Mouse (Mus musculus) forebrain, embryonic 12.5 days (tissue): ENCODE measurements at regions not wholly inside any gene's neighbourhood (a gene's known extent, or its start where the extent isn't known, plus 50 kb on each side); places are given as distances from the start of the nearest gene placed in this dataset.

Experiments used
- ATAC-seq: fragments of 200-750 bp; cut with Nextera tagmentation; 2 replicates; pipeline ENCODE4 v1.8.0; 2017; ENCODE audit warnings: moderate TSS enrichment; ENCODE audit not compliant: low FRiP score
- H3K27ac ChIP-seq: fragments of 300-500 bp; sonication (generic); 2 replicates; pipeline ENCODE4 v1.5.1; 2016; ENCODE audit warnings: mild to moderate bottlenecking
- H3K27me3 ChIP-seq: fragments of 300-500 bp; sonication (generic); 2 replicates; pipeline ENCODE4 v1.6.1; 2016; ENCODE audit warnings: mild to moderate bottlenecking
- H3K36me3 ChIP-seq: fragments of 300-500 bp; sonication (generic); replicated peaks from 2 replicates; pipeline ENCODE4 v1.6.1; 2016; ENCODE audit warnings: mild to moderate bottlenecking
- H3K4me1 ChIP-seq: fragments of 300-500 bp; sonication (generic); 2 replicates; pipeline ENCODE4 v1.6.1; 2016
- H3K4me2 ChIP-seq: fragments of 300-500 bp; sonication (generic); 2 replicates; pipeline ENCODE4 v1.6.1; 2016; ENCODE audit warnings: mild to moderate bottlenecking, moderate library complexity
- H3K4me3 ChIP-seq: fragments of 300-500 bp; sonication (generic); replicated peaks from 2 replicates; pipeline ENCODE4 v1.5.1; 2016; ENCODE audit warnings: mild to moderate bottlenecking
- H3K9ac ChIP-seq: fragments of 300-500 bp; sonication (generic); 2 replicates; pipeline ENCODE4 v1.6.1; 2016; ENCODE audit warnings: mild to moderate bottlenecking
- H3K9me3 ChIP-seq: fragments of 300-500 bp; sonication (generic); 2 replicates; pipeline ENCODE4 v1.6.1; 2016
- WGBS: fragments of 180-500 bp; shearing (Covaris S2); methylation state at CpG from one replicate; pipeline ENCODE4 v1.1.7; 2016; 5-methylcytosine and 5-hydroxymethylcytosine counted together

DNA sequence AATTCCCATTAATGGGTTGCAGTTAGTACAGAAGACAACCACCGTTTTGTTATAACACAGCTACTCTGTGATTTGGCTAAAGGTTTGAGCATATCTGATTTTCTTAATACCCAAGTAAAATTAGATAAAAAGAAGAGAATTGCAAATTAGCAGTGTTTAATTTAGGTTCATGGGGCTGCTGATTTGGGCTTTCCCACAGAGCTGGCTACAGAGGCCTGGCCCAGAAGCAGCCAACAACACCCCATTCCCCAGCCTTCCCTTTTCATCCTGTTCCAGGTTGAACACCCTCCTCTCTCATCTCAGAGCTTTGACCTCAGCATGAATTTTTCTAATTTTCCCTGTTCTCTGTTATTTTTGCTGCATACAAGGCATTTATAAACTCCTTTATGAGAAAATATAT, 260.3 kb upstream of the Negr1 start:
- Histone ChIP-seq H3K27me3 (no peaks in the 10 kb centered on the region), H3K4me2 (no peak overlapping the region), H3K27ac (no peak overlapping the region), H3K9me3 (no peaks in the 10 kb centered on the region), H3K9ac (no peak overlapping the region), H3K36me3 (no peaks in the 10 kb centered on the region), H3K4me1 (peaks cover 18% of the 10 kb centered on the region), H3K4me3 (no peak overlapping the region)
- no peak for ATAC-seq
- WGBS = 78% methylated on average over 1 of the region's 1 CpGs

DNA sequence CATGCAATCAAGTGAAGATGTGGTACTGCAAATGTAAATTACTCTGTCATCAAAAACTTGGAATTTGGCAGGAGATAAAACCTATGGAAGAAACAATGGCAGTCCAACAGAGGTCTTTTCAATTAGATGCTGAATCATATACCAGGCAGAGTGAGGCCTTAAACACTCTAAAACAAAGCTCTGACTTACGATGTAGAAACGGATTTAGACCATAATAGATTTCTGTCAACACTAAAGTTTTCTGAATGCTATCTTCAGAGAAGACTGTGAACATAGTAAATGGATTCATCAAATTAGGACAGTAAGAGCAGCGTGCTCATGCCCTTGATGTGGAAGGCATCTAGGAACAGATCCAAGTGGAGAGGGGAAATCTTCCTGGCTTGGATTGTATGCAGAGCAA, 259.8 kb upstream of the Negr1 start:
- H3K9ac ChIP-seq = no peak overlapping the region
- no peak; the same call in 1 of the 2 replicates for ATAC-seq
- WGBS = 68% methylated on average over 3 of the region's 3 CpGs

DNA sequence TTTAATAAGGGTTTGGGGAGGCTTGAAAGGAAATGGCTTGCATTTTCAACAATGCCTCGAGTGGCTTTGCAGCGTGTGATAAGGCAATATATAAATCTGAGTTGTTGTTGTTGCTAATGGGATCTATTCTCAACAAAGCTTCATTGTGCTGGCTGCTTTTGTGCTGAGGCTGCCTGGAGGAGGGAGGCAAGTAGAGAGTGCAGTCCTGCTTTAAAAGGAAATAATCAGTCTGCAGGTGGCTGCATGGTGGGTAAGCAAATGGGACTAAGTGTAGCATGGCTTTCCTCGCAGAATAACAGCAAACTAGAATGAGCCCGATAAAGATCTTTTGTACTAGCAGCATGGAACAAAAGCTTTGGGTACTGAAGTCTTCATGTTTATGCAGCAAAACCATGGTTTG, 257.4 kb upstream of the Negr1 start:
- Histone ChIP-seq H3K9ac (no peak overlapping the region), H3K27me3 (no peaks in the 10 kb centered on the region), H3K4me2 (no peak overlapping the region), H3K4me3 (no peak overlapping the region), H3K36me3 (no peaks in the 10 kb centered on the region), H3K9me3 (no peaks in the 10 kb centered on the region), H3K27ac (no peak overlapping the region), H3K4me1 (peaks cover 18% of the 10 kb centered on the region)
- peak; percentile 54; the same call in 1 of the 2 replicates for ATAC-seq
- WGBS = 6% methylated on average over 4 of the region's 4 CpGs

More for the DNA sequence above, 259.8 kb upstream of the Negr1 start:
- H3K4me2 ChIP-seq = no peak overlapping the region
- H3K9me3 ChIP-seq = no peaks in the 10 kb centered on the region
- H3K27ac ChIP-seq = no peak overlapping the region
- no peak overlapping the region for H3K4me3 ChIP-seq
- H3K36me3 ChIP-seq = no peaks in the 10 kb centered on the region
- peaks cover 18% of the 10 kb centered on the region for H3K4me1 ChIP-seq
- no peaks in the 10 kb centered on the region for H3K27me3 ChIP-seq

DNA sequence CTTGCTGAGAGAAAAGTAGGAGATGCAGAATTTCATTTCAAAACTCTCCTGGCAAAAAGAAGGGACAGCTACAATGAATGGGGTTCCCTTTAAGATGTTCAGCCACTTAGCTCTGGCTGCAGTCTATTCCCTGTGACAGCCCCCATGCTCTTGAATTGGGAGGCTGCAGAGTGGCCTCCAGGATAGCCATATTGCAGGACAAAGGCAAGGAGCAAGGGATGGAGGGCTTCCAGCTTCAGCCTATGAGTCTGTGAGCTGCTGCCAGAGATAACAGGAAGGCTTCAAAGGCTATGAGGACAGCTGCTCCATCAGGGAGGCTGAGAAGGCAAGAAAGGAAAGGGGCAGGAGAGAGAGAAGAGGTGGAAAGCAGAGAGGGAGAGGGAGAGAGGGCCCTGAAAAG, 256.5 kb upstream of the Negr1 start:
- Histone ChIP-seq H3K36me3 (no peaks in the 10 kb centered on the region), H3K9me3 (no peaks in the 10 kb centered on the region), H3K4me2 (no peak overlapping the region), H3K4me3 (no peak overlapping the region), H3K9ac (no peak overlapping the region), H3K27ac (no peak overlapping the region), H3K27me3 (no peaks in the 10 kb centered on the region), H3K4me1 (peaks cover 18% of the 10 kb centered on the region)
- 0 out of 2 replicates have a peak, but pooled peaks have one; percentile 33 for ATAC-seq

DNA sequence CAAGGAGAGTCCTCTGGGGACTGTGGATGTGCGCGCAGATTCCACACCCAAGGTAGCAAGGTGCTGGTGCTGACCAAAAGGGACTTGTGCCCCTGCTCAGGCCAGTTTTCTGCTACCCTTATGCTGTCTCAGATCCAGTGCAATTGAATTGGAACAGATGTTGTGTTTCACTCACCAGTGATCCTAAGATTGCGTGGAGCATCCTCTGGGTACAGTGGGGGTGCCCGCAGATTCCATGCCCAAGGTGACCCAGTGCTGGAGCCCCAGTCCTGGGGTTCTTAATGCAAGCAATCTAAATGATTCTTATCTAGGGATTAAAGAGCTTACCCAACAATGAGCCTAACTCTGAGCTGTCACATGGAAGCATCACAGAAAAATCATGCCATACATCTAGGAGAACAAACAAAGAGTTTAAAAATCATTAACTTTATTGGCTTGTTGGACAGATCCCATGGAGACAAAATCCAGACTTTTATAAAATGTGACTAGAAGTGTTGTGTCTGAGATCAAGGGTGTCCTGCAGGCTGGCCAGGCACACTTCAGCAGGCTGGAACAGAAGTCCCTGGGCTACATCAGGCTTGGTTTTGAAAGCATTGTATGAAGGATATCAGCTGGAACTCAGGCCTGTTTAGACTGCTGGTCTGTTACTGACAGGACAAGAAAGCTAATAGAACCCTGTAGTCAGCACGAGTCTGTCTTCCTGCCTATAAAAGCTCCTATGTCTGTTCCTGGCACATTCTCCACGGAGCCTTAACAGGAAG, 226.4 kb upstream of the Negr1 start:
- H3K9me3 ChIP-seq = no peaks in the 10 kb centered on the region
- no peaks in the 10 kb centered on the region for H3K27me3 ChIP-seq
- no peak overlapping the region for H3K4me3 ChIP-seq
- no peaks in the 10 kb centered on the region for H3K4me1 ChIP-seq
- H3K4me2 ChIP-seq = no peak overlapping the region
- WGBS = 79% methylated on average over 6 of the region's 6 CpGs
- H3K9ac ChIP-seq = no peak overlapping the region
- H3K27ac ChIP-seq = no peak overlapping the region
- no peaks in the 10 kb centered on the region for H3K36me3 ChIP-seq
- no peak for ATAC-seq

DNA sequence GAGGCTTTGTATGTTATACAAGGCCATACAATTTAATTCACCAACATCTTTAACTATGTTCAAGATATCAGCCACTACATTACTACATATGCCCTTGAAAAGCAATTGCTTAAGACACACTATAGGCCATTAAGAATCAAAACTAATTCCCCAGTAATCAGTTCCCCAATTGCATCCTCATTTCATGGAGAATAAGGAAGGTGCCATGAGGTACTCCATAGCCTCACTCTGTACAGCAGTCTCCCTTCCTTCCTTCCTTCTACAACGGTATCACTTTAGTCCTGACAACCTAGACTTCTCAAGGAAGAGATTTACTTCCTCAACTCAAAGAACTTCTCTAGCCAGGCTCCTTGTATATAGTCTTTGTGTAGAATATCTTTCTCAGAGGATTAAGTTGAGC, 220.1 kb upstream of the Negr1 start:
- no peak overlapping the region for H3K27ac ChIP-seq
- 96% methylated on average over 1 of the region's 1 CpGs for WGBS
- no peaks in the 10 kb centered on the region for H3K4me1 ChIP-seq
- no peak overlapping the region for H3K9ac ChIP-seq
- H3K4me3 ChIP-seq = no peak overlapping the region
- H3K9me3 ChIP-seq = no peaks in the 10 kb centered on the region
- no peaks in the 10 kb centered on the region for H3K36me3 ChIP-seq
- no peak for ATAC-seq
- no peak overlapping the region for H3K4me2 ChIP-seq
- no peaks in the 10 kb centered on the region for H3K27me3 ChIP-seq

DNA sequence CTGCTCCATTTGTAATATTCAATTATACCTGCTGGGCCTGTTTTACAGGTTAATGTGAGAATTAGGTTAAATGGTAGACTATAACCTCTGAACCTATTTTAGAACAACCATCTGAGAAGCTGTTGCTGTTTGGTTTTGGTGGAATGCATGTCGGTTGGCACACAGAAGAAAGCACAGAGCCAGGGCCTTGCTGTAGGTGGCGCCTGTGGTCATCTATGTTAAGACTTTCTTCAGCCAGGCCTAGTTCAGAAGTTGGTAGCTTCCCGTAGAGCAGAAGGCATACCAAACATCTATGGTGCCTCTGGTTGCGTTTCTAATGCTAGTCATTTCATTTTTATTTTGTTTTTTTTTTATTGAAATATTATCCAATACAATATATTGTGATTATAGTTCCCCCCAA, 209.9 kb upstream of the Negr1 start:
- no peak overlapping the region for H3K4me2 ChIP-seq
- no peaks in the 10 kb centered on the region for H3K27me3 ChIP-seq
- H3K9ac ChIP-seq = no peak overlapping the region
- no peak overlapping the region for H3K27ac ChIP-seq
- WGBS = 62% methylated on average over 4 of the region's 4 CpGs
- no peak overlapping the region for H3K4me3 ChIP-seq
- no peaks in the 10 kb centered on the region for H3K36me3 ChIP-seq
- no peaks in the 10 kb centered on the region for H3K4me1 ChIP-seq
- no peaks in the 10 kb centered on the region for H3K9me3 ChIP-seq
- ATAC-seq = no peak

DNA sequence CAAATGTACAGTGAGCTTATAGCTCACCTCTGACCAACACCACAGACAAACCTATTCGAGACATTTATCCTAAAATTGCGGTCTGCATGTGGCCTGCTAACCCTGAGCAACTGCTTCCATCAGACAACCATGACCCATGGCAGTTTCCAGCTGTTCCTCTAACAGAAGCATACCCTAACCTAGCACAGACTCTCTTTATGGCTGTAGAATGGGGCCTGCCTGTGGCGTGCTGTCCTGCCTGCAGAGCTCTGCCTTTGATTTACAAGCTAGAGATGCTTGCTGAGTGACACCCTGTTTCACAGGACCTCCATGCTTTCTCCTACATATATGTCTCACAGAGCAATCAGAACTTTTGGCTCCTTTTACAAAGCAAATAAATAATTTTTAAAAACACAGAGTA, 208.2 kb upstream of the Negr1 start:
- H3K36me3 ChIP-seq = no peaks in the 10 kb centered on the region
- H3K4me2 ChIP-seq = no peak overlapping the region
- H3K9ac ChIP-seq = no peak overlapping the region
- no peak for ATAC-seq
- no peak overlapping the region for H3K27ac ChIP-seq
- no peaks in the 10 kb centered on the region for H3K9me3 ChIP-seq
- no peak overlapping the region for H3K4me3 ChIP-seq
- H3K27me3 ChIP-seq = no peaks in the 10 kb centered on the region
- no peaks in the 10 kb centered on the region for H3K4me1 ChIP-seq
- 71% methylated on average over 3 of the region's 3 CpGs for WGBS

DNA sequence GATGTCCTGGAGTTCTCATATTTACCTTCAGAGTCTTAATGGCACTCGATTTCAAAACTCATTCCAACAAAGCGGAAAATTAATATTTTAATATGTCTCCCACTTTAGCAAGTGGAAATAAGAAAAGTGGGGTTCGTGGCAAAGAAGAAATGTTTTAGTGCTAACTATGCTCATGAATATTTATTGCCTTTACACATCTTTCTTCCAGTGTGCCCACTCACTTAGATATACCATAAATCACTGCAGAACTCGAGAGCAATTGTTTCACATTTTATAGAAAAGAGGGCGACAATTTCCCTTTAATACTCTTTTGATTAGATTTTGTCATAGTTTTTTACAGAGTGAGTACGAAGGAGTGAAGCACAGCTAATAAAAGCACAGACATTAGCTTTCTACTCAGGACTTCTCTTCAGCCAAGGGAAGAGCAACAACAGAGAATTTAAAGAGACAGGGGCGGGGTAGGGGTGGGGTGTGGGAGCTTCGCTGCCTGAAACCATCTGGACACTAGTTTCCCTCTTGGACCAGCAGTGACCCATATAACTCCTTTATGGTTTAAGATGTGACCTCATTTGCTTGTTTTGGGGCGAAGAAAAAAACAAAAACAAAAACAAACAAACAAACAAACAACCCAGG, 207.6 kb upstream of the Negr1 start:
- Histone ChIP-seq H3K9ac (no peak overlapping the region), H3K4me2 (no peak overlapping the region), H3K4me1 (no peaks in the 10 kb centered on the region), H3K36me3 (no peaks in the 10 kb centered on the region), H3K4me3 (no peak overlapping the region), H3K9me3 (no peaks in the 10 kb centered on the region), H3K27ac (no peak overlapping the region), H3K27me3 (no peaks in the 10 kb centered on the region)
- whole genome bisulfite sequencing = 78% methylated on average over 9 of the region's 9 CpGs
- no peak for ATAC-seq

DNA sequence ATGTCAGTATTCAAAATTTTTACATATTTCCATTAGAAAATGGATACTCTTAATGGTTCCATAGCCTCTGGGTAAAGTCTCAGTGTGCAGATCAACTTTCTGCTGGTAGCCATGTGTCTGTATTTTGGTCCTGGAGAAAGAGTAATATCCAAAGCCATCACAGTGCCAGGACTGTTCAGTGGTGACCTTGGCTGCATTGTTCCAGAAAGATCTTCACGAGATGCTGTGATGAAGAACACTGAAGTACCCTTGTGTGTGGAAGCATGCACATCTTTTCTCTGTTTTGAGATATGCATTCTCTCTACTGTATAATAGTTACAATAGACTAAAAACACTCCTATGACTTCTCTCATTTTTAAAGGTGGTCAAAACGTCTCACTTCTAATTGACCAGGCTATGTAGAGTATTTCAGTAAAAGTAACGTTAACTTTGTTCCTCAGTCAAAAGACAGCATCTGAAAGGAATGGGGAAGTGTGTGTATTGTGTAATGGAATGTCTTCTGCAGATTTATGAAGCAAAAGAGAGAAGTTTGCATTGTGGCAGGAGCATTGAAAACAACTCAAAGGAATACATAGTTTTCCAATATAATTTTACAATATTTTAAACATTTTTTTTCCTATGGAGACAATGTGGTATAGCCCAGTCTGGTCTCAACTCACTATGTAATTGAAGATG, 192.8 kb upstream of the Negr1 start:
- H3K36me3 ChIP-seq = no peaks in the 10 kb centered on the region
- no peaks in the 10 kb centered on the region for H3K27me3 ChIP-seq
- no peaks in the 10 kb centered on the region for H3K4me1 ChIP-seq
- H3K4me2 ChIP-seq = no peak overlapping the region
- no peak overlapping the region for H3K27ac ChIP-seq
- WGBS = 79% methylated on average over 3 of the region's 3 CpGs
- no peak for ATAC-seq
- no peaks in the 10 kb centered on the region for H3K9me3 ChIP-seq
- H3K9ac ChIP-seq = no peak overlapping the region
- no peak overlapping the region for H3K4me3 ChIP-seq

DNA sequence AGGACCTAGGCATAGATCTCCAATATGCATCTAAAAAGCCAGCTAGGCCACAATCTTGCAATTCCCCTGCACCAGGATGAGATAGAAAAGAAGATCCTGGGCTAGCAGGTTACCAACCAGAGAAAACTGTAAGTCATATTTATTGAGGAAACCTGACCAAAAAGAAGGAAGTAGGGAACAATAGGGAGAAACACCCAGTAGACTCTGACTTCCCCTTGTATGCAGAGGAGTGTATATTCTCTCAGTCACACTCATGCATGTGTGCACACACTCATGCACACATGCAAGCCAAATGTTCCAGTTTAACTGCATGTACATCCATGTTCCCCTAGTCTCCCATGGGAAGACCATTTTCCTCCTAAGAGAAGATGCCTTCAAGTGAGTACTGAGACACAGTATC, 184.9 kb upstream of the Negr1 start:
- Histone ChIP-seq H3K4me1 (no peaks in the 10 kb centered on the region), H3K27me3 (no peaks in the 10 kb centered on the region), H3K36me3 (no peaks in the 10 kb centered on the region), H3K27ac (no peak overlapping the region), H3K4me2 (no peak overlapping the region), H3K4me3 (no peak overlapping the region), H3K9me3 (no peaks in the 10 kb centered on the region), H3K9ac (no peak overlapping the region)
- ATAC-seq = no peak

DNA sequence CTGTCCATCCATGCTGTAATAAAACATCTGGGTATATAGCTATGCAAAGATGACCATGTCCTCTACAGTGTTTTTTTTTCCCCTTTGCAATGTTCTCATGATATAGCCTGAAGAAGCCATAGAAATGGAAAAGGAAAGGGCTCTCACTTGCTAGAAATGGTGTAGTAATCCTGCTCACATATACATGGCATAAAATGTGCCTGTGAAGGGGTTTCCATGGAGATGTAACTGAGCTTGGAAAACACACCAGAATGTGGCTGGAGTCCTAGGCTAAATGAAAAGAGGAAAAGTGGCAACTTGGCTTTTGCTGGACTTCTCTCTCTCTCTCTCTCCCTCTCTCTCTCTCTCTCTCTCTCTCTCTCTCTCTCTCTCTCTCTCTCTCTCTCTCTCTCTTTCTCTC, 178.7 kb upstream of the Negr1 start:
- no peak for ATAC-seq
- Histone ChIP-seq H3K4me3 (no peak overlapping the region), H3K4me1 (no peaks in the 10 kb centered on the region), H3K4me2 (no peak overlapping the region), H3K9ac (no peak overlapping the region), H3K9me3 (no peaks in the 10 kb centered on the region), H3K27me3 (no peaks in the 10 kb centered on the region), H3K27ac (no peak overlapping the region), H3K36me3 (no peaks in the 10 kb centered on the region)

DNA sequence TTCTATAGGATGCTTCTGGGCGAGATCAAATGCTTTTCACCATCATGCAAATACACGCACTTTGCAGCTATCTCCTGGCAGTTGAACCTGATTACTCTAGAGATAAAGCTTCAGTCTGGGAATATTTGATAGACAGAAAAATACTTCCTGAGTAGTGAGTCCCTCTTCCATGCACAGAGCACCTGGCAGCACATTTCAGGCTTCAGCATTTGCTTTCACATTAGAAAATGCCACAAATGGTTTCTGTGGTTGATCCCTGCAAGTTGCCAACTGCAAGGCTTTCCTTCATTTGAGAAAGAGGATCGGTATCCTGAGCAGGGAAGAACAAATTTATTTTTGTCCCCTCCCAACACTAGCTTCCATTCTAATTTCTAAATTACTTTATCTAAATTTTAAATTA, 155.5 kb upstream of the Negr1 start:
- Histone ChIP-seq H3K36me3 (no peaks in the 10 kb centered on the region), H3K4me2 (no peak overlapping the region), H3K27ac (no peak overlapping the region), H3K9ac (no peak overlapping the region), H3K9me3 (no peaks in the 10 kb centered on the region), H3K4me3 (no peak overlapping the region), H3K27me3 (no peaks in the 10 kb centered on the region), H3K4me1 (no peaks in the 10 kb centered on the region)
- ATAC-seq = no peak
- WGBS = 92% methylated on average over 3 of the region's 3 CpGs
